Mouse (Mus musculus) forebrain, embryonic 11.5 days (tissue): ENCODE data around the gene Rab19. TPM values are rescaled to one million over a fixed set of nuclear protein-coding genes. Genes with fewer than 3 reads are reported as not detected.

Experiments
- ATAC-seq: fragments of 200-750 bp; cut with Nextera tagmentation; replicated peaks from 2 replicates; pipeline ENCODE4 v1.8.0; 2017; ENCODE audit warnings: moderate TSS enrichment; ENCODE audit not compliant: low FRiP score
- DNase-seq: peaks from one replicate; pipeline ENCODE4 v3.0.0-alpha.2; 2017; ENCODE audit warnings: low spot score
- H3K27ac ChIP-seq: fragments of 300-500 bp; sonication (generic); 2 replicates; pipeline ENCODE4 v1.5.1; 2014; ENCODE audit warnings: low read depth, low read length
- H3K27me3 ChIP-seq: fragments of 300-500 bp; sonication (generic); 2 replicates; pipeline ENCODE4 v1.6.1; 2014; ENCODE audit warnings: mild to moderate bottlenecking, low read length, mixed read lengths; ENCODE audit not compliant: control insufficient read depth, insufficient read depth
- H3K36me3 ChIP-seq: fragments of 300-500 bp; sonication (generic); 2 replicates; pipeline ENCODE4 v1.6.1; 2014; ENCODE audit warnings: mild to moderate bottlenecking, low read length, moderate library complexity, mixed read lengths; ENCODE audit not compliant: control insufficient read depth, insufficient read depth
- H3K4me1 ChIP-seq: fragments of 300-500 bp; sonication (generic); replicated peaks from 2 replicates; pipeline ENCODE4 v1.6.1; 2014; ENCODE audit warnings: low read length, mixed read lengths; ENCODE audit not compliant: control insufficient read depth, insufficient read depth
- H3K4me2 ChIP-seq: fragments of 300-500 bp; sonication (generic); 2 replicates; pipeline ENCODE4 v1.6.1; 2014; ENCODE audit warnings: low read depth, mild to moderate bottlenecking, low read length, moderate library complexity, mixed read lengths; ENCODE audit not compliant: severe bottlenecking
- H3K4me3 ChIP-seq: fragments of 300-500 bp; sonication (generic); 2 replicates; pipeline ENCODE4 v1.5.1; 2014; ENCODE audit warnings: low read depth, low read length
- H3K9ac ChIP-seq: fragments of 300-500 bp; sonication (generic); 2 replicates; pipeline ENCODE4 v1.6.1; 2014; ENCODE audit warnings: low read length
- H3K9me3 ChIP-seq: fragments of 300-500 bp; sonication (generic); 2 replicates; pipeline ENCODE4 v1.6.1; 2016; ENCODE audit warnings: low read length, mixed read lengths; ENCODE audit not compliant: control insufficient read depth
- WGBS: fragments of 180-500 bp; shearing (Covaris S2); extraction: QIAGEN DNeasy Blood & Tissue Kit; methylation state at CpG from one replicate; pipeline ENCODE4 v1.1.7; 2014; 5-methylcytosine and 5-hydroxymethylcytosine counted together
- polyA plus RNA-seq: library from polyadenylated mRNA; unstranded; fragments of >200 nt; fragmentation: Nextera tagmentation; extraction: Ambion mirVana; gene quantifications from 2 replicates; pipeline ENCODE4 v1.2.1, GENCODE M21; 2014

The Rab19 gene
- polyA plus RNA-seq, 1 experiment from 2014 or later = 0.55 TPM

- Histone ChIP-seq H3K36me3 (no peaks in the 10 kb centered on the region; the same call in 1 of the 2 replicates), H3K4me3 (no peak overlapping the region), H3K9me3 (no peaks in the 10 kb centered on the region), H3K4me2 (no peak overlapping the region), H3K4me1 (no peaks in the 10 kb centered on the region), H3K27ac (no peak overlapping the region), H3K9ac (no peak overlapping the region), H3K27me3 (no peaks in the 10 kb centered on the region)
- WGBS = 78% methylated on average over 4 of the region's 4 CpGs
- DNase-seq (no peak), ATAC-seq (no peak)
Observed at GRCm38 (mm10) chr6:39395471-39395870, 14.5 kb downstream of the Rab19 start.

- no peak overlapping the region for H3K27ac ChIP-seq
- 90% methylated on average over 4 of the region's 4 CpGs for WGBS
Observed at GRCm38 (mm10) chr6:39395916-39396315, 14.9 kb downstream of the Rab19 start.

GRCm38 (mm10) chr6:39397046-39397445 lies 16.1 kb downstream of the Rab19 start:
- H3K9me3 ChIP-seq = no peaks in the 10 kb centered on the region
- ATAC-seq (no peak), DNase-seq (no peak)
- H3K9ac ChIP-seq = no peak overlapping the region
- no peaks in the 10 kb centered on the region; the same call in 1 of the 2 replicates for H3K36me3 ChIP-seq
- 93% methylated on average over 6 of the region's 6 CpGs for WGBS
- H3K27me3 ChIP-seq = no peaks in the 10 kb centered on the region
- no peaks in the 10 kb centered on the region for H3K4me1 ChIP-seq
- no peak overlapping the region for H3K4me2 ChIP-seq
- no peak overlapping the region for H3K4me3 ChIP-seq
- H3K27ac ChIP-seq = no peak overlapping the region

More at GRCm38 (mm10) chr6:39395916-39396315, 14.9 kb downstream of the Rab19 start:
- Histone ChIP-seq H3K4me3 (no peak overlapping the region), H3K27me3 (no peaks in the 10 kb centered on the region), H3K9ac (no peak overlapping the region), H3K9me3 (no peaks in the 10 kb centered on the region), H3K4me2 (no peak overlapping the region), H3K4me1 (no peaks in the 10 kb centered on the region), H3K36me3 (no peaks in the 10 kb centered on the region; the same call in 1 of the 2 replicates)
- no peak for ATAC-seq
- DNase-seq = no peak

GRCm38 (mm10) chr6:39398342-39398741 lies 17.4 kb downstream of the Rab19 start:
- H3K4me1 ChIP-seq = no peaks in the 10 kb centered on the region
- H3K4me3 ChIP-seq = no peak overlapping the region
- no peaks in the 10 kb centered on the region for H3K27me3 ChIP-seq
- no peak overlapping the region for H3K4me2 ChIP-seq
- ATAC-seq = no peak
- no peak overlapping the region for H3K9ac ChIP-seq
- 96% methylated on average over 9 of the region's 9 CpGs for WGBS
- no peaks in the 10 kb centered on the region; the same call in 1 of the 2 replicates for H3K36me3 ChIP-seq
- H3K27ac ChIP-seq = no peak overlapping the region
- no peaks in the 10 kb centered on the region for H3K9me3 ChIP-seq
- no peak for DNase-seq

- 61% methylated on average over 7 of the region's 7 CpGs for WGBS
- no peaks in the 10 kb centered on the region for H3K4me1 ChIP-seq
- no peak overlapping the region for H3K27ac ChIP-seq
- ATAC-seq (no peak), DNase-seq (peak; percentile 57)
- H3K4me3 ChIP-seq = no peak overlapping the region
- no peaks in the 10 kb centered on the region for H3K27me3 ChIP-seq
- no peak overlapping the region for H3K9ac ChIP-seq
- H3K9me3 ChIP-seq = no peaks in the 10 kb centered on the region
- H3K36me3 ChIP-seq = no peaks in the 10 kb centered on the region; the same call in 1 of the 2 replicates
- H3K4me2 ChIP-seq = no peak overlapping the region
Observed at GRCm38 (mm10) chr6:39400343-39400742, 19.4 kb downstream of the Rab19 start.

GRCm38 (mm10) chr6:39403136-39403535 lies 22.2 kb downstream of the Rab19 start:
- Histone ChIP-seq H3K36me3 (no peaks in the 10 kb centered on the region; the same call in 1 of the 2 replicates), H3K27ac (no peak overlapping the region), H3K4me2 (no peak overlapping the region), H3K4me1 (no peaks in the 10 kb centered on the region), H3K9ac (no peak overlapping the region), H3K9me3 (no peaks in the 10 kb centered on the region), H3K27me3 (no peaks in the 10 kb centered on the region), H3K4me3 (no peak overlapping the region)
- no peak for DNase-seq
- WGBS = 97% methylated on average over 2 of the region's 2 CpGs
- no peak for ATAC-seq

GRCm38 (mm10) chr6:39406480-39406879 lies 25.5 kb downstream of the Rab19 start:
- Histone ChIP-seq H3K9ac (no peak overlapping the region), H3K27ac (no peak overlapping the region), H3K4me1 (no peaks in the 10 kb centered on the region), H3K9me3 (no peaks in the 10 kb centered on the region), H3K4me3 (no peak overlapping the region), H3K27me3 (no peaks in the 10 kb centered on the region), H3K4me2 (no peak overlapping the region), H3K36me3 (no peaks in the 10 kb centered on the region)
- ATAC-seq = no peak
- DNase-seq = no peak
- WGBS = 93% methylated on average over 5 of the region's 5 CpGs

GRCm38 (mm10) chr6:39414106-39414505 lies 33.1 kb downstream of the Rab19 start:
- WGBS = 68% methylated on average over 1 of the region's 1 CpGs
- DNase-seq = no peak
- H3K9me3 ChIP-seq = no peaks in the 10 kb centered on the region
- no peak overlapping the region for H3K4me2 ChIP-seq
- no peaks in the 10 kb centered on the region for H3K27me3 ChIP-seq
- peaks cover 4% of the 10 kb centered on the region; the same call in 1 of the 2 replicates for H3K4me1 ChIP-seq
- no peak overlapping the region for H3K4me3 ChIP-seq
- no peak for ATAC-seq
- H3K9ac ChIP-seq = no peak overlapping the region
- H3K36me3 ChIP-seq = no peaks in the 10 kb centered on the region
- H3K27ac ChIP-seq = no peak overlapping the region

- 44% methylated on average over 3 of the region's 5 CpGs for WGBS
- no peak overlapping the region for H3K9ac ChIP-seq
Observed at GRCm38 (mm10) chr6:39415762-39416161, 34.8 kb downstream of the Rab19 start.

More at GRCm38 (mm10) chr6:39415762-39416161, 34.8 kb downstream of the Rab19 start:
- DNase-seq (peak; percentile 76), ATAC-seq (no peak)
- no peaks in the 10 kb centered on the region for H3K9me3 ChIP-seq
- H3K4me1 ChIP-seq = peaks cover 5% of the 10 kb centered on the region; the same call in 1 of the 2 replicates
- H3K4me2 ChIP-seq = no peak overlapping the region
- H3K36me3 ChIP-seq = no peaks in the 10 kb centered on the region
- H3K27ac ChIP-seq = no peak overlapping the region
- H3K4me3 ChIP-seq = no peak overlapping the region
- no peaks in the 10 kb centered on the region for H3K27me3 ChIP-seq
